Mouse (Mus musculus) embryonic fibroblast, embryonic 13.5 days (primary cell): Measurements from ENCODE around the gene Ahnak. TPM values are rescaled to one million over a fixed set of nuclear protein-coding genes. Genes with fewer than 3 reads are reported as not detected.
A peak's percentile ranks its signal among the peaks of the same experiment; 100 is the strongest.

Experiments used
- H3K27ac ChIP-seq: 2 replicates; pipeline ENCODE4 v1.5.1; 2012; ENCODE audit warnings: low read length, control low read depth, inconsistent platforms; ENCODE audit not compliant: insufficient read depth
- H3K4me1 ChIP-seq: 2 replicates; pipeline ENCODE4 v1.6.1; 2011; ENCODE audit warnings: low read length; ENCODE audit not compliant: control insufficient read depth, insufficient read depth
- H3K4me3 ChIP-seq: 2 replicates; pipeline ENCODE4 v1.5.1; 2011; ENCODE audit warnings: mild to moderate bottlenecking, control low read depth, low read length; ENCODE audit not compliant: insufficient read depth
- CTCF ChIP-seq: IDR thresholded peaks from 2 replicates; pipeline ENCODE4 v1.5.1; 2011; ENCODE audit warnings: mild to moderate bottlenecking, control low read depth, low read length, moderate library complexity, borderline replicate concordance; ENCODE audit not compliant: insufficient read depth
- POLR2A ChIP-seq: IDR thresholded peaks from 2 replicates; pipeline ENCODE4 v1.6.1; 2011; ENCODE audit warnings: low read depth, mild to moderate bottlenecking, control low read depth, low read length, moderate library complexity
- polyA plus RNA-seq: library from polyadenylated mRNA; stranded (reverse); fragments of >200 nt; gene quantifications from 2 replicates; pipeline ENCODE4 v1.2.4, GENCODE M21; 2011; ENCODE audit warnings: low read depth; ENCODE audit not compliant: missing spikeins, insufficient read length

The Ahnak gene
- polyA plus RNA-seq, 1 experiment, result 559 TPM

- peaks cover 2% of the 10 kb centered on the region; the same call in 1 of the 2 replicates for H3K4me1 ChIP-seq
- TF ChIP-seq POLR2A (no peak), CTCF (no peak)
- no peak overlapping the region for H3K27ac ChIP-seq
- no peak overlapping the region for H3K4me3 ChIP-seq
Observed at GRCm38 (mm10) chr19:8946929-8947328, 42.2 kb upstream of the Ahnak start.

GRCm38 (mm10) chr19:8950190-8950589, 38.9 kb upstream of the Ahnak start:
- TF ChIP-seq CTCF, result no peak
- TF ChIP-seq POLR2A, result no peak
- Histone ChIP-seq H3K4me1 (peaks cover 2% of the 10 kb centered on the region; the same call in 1 of the 2 replicates), H3K27ac (no peak overlapping the region), H3K4me3 (no peak overlapping the region)

GRCm38 (mm10) chr19:8952241-8952640, 36.8 kb upstream of the Ahnak start:
- TF ChIP-seq CTCF, result no peak
- TF ChIP-seq POLR2A, result no peak
- Histone ChIP-seq H3K27ac (no peak overlapping the region), H3K4me3 (no peak overlapping the region), H3K4me1 (0 out of 2 replicates have a peak, but pooled peaks cover 2% of the 10 kb centered on the region)

- peak within 1 kb of the TSS; percentile 70 for H3K27ac ChIP-seq
- H3K4me3 ChIP-seq, result peak within 1 kb of the TSS; percentile 96
- no peak for TF ChIP-seq CTCF
- peak; percentile 85 for TF ChIP-seq POLR2A
- 0 out of 2 replicates have a peak, but pooled peaks cover 2% of the 10 kb centered on the region for H3K4me1 ChIP-seq
Observed at GRCm38 (mm10) chr19:8953135-8954039, 35.7 kb upstream of the Ahnak start, which contains the start of gene Tut1. TSS of gene Tut1 (plus strand) at chr19:8953847.

- H3K4me3 ChIP-seq, result peak overlapping the region; percentile 96
- H3K27ac ChIP-seq, result peak overlapping the region; percentile 70
- TF ChIP-seq POLR2A (no peak), CTCF (no peak)
- 0 out of 2 replicates have a peak, but pooled peaks cover 2% of the 10 kb centered on the region for H3K4me1 ChIP-seq
Observed at GRCm38 (mm10) chr19:8954171-8954570, 34.9 kb upstream of the Ahnak start.

- H3K4me1 ChIP-seq, result peaks cover 5% of the 10 kb centered on the region
- H3K4me3 ChIP-seq, result no peak overlapping the region
- H3K27ac ChIP-seq, result no peak overlapping the region
- TF ChIP-seq POLR2A (no peak), CTCF (no peak)
Observed at GRCm38 (mm10) chr19:8962256-8962655, 26.8 kb upstream of the Ahnak start.

- Histone ChIP-seq H3K4me3 (no peak overlapping the region), H3K4me1 (peaks cover 5% of the 10 kb centered on the region), H3K27ac (no peak overlapping the region)
- no peak for TF ChIP-seq CTCF
- no peak for TF ChIP-seq POLR2A
Observed at GRCm38 (mm10) chr19:8965075-8965474, 24.0 kb upstream of the Ahnak start.

- Histone ChIP-seq H3K27ac (peak overlapping the region; percentile 95), H3K4me3 (no peak overlapping the region), H3K4me1 (peaks cover 5% of the 10 kb centered on the region)
- TF ChIP-seq POLR2A, result peak; percentile 41; the same call in 1 of the 2 replicates
- TF ChIP-seq CTCF, result no peak
Observed at GRCm38 (mm10) chr19:8965771-8966170, 23.3 kb upstream of the Ahnak start.

- peak; percentile 4; the same call in 1 of the 2 replicates for TF ChIP-seq POLR2A
- TF ChIP-seq CTCF, result no peak
- Histone ChIP-seq H3K4me3 (peak overlapping the region; percentile 48), H3K4me1 (peaks cover 6% of the 10 kb centered on the region), H3K27ac (peak overlapping the region; percentile 95)
Observed at GRCm38 (mm10) chr19:8966198-8966589, 22.9 kb upstream of the Ahnak start.
